ENCODE assay signal across 1 mouse cellular context in the genomic region with DNA sequence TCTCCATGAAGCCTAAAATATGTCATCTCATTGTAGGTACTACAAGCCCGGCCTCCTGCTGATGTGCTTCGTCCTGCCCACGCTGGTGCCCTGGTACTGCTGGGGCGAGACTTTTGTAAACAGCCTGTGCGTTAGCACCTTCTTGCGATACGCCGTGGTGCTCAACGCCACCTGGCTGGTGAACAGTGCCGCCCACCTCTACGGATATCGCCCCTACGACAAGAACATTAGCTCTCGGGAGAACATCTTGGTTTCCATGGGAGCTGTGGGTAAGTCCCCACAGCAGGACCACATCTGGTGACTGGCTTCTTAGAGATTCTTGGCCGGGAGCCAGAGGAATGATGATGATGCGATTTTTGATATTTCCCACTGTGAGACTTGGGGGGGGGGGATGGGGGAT.
TF ChIP-seq lines count a peak whose summit lies in the region.

No protein-coding gene starts in this region.

TF ChIP-seq in CH12.LX, 34 proteins besides CTCF, POLR2A, EP300 and RAD21 (continued from another document):
- TF ChIP-seq JUN (IDR thresholded peaks at IDR 0.05; ENCODE audit: insufficient read depth, low read depth, low read length) (no peak), CHD2 (IDR thresholded peaks at IDR 0.05; ENCODE audit: low read length) (no peak), MAFK (IDR thresholded peaks at IDR 0.05; ENCODE audit: insufficient replicate concordance, low read length) (no peak), MAZ (IDR thresholded peaks at IDR 0.05; ENCODE audit: low read depth, low read length) (no peak), TCF12 (IDR thresholded peaks at IDR 0.05; ENCODE audit: low read depth, low read length) (no peak), KAT2A (IDR thresholded peaks at IDR 0.05; ENCODE audit: insufficient replicate concordance, low read length) (no peak), NELFE (IDR thresholded peaks at IDR 0.05; ENCODE audit: low read depth, low read length) (no peak), GABPA (IDR thresholded peaks at IDR 0.05; ENCODE audit: insufficient replicate concordance, low read depth, low read length) (no peak), ZMIZ1 (IDR thresholded peaks at IDR 0.05; ENCODE audit: low read depth, low read length) (no peak), UBTF (IDR thresholded peaks at IDR 0.05; ENCODE audit: low read depth, low read length) (no peak)
